Mouse (Mus musculus): Measurements from ENCODE around the gene Kat7. TPM values are rescaled to one million over a fixed set of nuclear protein-coding genes. Genes with fewer than 3 reads are reported as not detected.
A peak's percentile ranks its signal among the peaks of the same experiment; 100 is the strongest.

Gene Kat7
- polyA plus RNA-seq, 1 experiment from 2014 or later: 57.9 TPM

DNA sequence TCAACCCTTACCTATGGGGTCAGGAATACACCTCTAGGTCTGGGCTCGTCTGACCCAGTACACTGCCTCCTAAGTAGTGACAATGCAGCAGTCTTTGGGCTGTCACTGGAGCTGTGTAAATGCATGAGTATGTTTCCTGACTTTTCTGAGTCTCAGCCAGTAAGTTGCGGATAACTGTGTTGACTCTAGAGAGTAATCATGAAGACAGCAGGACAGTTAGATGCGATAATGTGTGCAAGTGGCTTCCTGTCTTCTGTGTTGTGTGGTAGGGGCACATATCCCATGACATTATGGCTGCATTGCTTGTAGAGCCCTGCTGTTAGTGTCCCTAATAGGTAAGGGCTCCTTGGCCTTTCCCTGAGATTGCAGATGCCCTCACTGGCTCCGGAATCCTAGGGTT lies 15.8 kb upstream of the Kat7 start:
- WGBS: 83% methylated on average over 4 of the region's 4 CpGs
- H3K4me1 ChIP-seq (ENCODE audit: control insufficient read depth, insufficient read depth, low read length): no peaks in the 10 kb centered on the region
- no peaks in the 10 kb centered on the region for H3K27me3 ChIP-seq (replicated peaks; ENCODE audit: control insufficient read depth, insufficient read depth, low read length)
- no peaks in the 10 kb centered on the region for H3K9me3 ChIP-seq (ENCODE audit: control insufficient read depth, low read length)
- H3K4me3 ChIP-seq (ENCODE audit: low read depth, low read length): no peak overlapping the region
- ATAC-seq (ENCODE audit: low read depth): no peak
- no peak overlapping the region for H3K9ac ChIP-seq (ENCODE audit: low read depth, low read length)
- no peak overlapping the region for H3K4me2 ChIP-seq (ENCODE audit: low read depth, low read length)
- H3K36me3 ChIP-seq (ENCODE audit: control insufficient read depth, insufficient read depth, low read length): no peaks in the 10 kb centered on the region
- H3K27ac ChIP-seq (replicated peaks; ENCODE audit: low read depth, low read length): no peak overlapping the region
- no peak for DNase-seq (ENCODE audit: low spot score)

DNA sequence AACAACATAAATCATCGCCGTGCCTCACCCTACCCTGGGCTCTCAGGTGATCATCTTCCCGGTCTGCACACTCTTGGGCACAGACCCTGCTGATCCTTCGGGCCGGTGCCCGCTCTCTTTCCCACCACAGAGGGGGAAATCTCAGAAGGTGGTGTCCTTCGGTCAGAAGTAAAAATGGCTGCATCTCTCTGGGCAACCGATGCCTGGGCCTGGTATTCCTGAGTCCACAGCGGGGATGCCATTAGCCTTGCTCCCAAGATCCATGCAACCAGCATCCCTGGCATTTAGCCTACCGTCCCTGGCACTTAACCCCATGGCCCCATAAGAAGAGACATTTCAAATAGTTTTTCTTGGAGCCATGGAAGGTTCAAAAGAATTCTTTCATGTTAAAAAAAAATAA lies 14.1 kb upstream of the Kat7 start:
- Histone ChIP-seq H3K4me3 (ENCODE audit: low read depth, low read length) (no peak overlapping the region), H3K4me2 (ENCODE audit: low read depth, low read length) (no peak overlapping the region), H3K27me3 (replicated peaks; ENCODE audit: control insufficient read depth, insufficient read depth, low read length) (no peaks in the 10 kb centered on the region), H3K27ac (replicated peaks; ENCODE audit: low read depth, low read length) (no peak overlapping the region), H3K9me3 (ENCODE audit: control insufficient read depth, low read length) (no peaks in the 10 kb centered on the region), H3K4me1 (ENCODE audit: control insufficient read depth, insufficient read depth, low read length) (no peaks in the 10 kb centered on the region), H3K36me3 (ENCODE audit: control insufficient read depth, insufficient read depth, low read length) (no peaks in the 10 kb centered on the region), H3K9ac (ENCODE audit: low read depth, low read length) (no peak overlapping the region)
- no peak for DNase-seq (ENCODE audit: low spot score)
- ATAC-seq (ENCODE audit: low read depth): no peak
- WGBS: 89% methylated on average over 10 of the region's 10 CpGs

DNA sequence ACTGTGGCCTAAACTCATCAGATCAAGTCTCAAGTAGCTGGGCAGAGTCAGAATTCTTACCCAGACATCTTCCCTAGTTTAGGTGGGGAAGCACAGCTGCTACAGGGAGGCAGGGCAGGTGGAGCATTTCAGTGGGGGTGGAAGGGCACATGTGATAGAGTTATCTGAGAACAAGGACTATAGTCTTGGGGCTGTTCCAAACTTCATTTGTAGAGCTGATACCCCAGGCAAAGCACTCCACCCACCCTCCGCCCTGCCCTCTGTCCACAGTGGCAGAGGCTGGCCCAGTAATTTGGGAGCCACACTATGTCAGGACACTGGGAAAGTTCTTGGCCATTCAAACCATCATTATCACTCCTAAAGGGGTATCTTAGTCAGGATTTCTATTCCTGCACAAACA lies 10.0 kb upstream of the Kat7 start:
- H3K9ac ChIP-seq (ENCODE audit: low read depth, low read length): no peak overlapping the region
- no peaks in the 10 kb centered on the region for H3K9me3 ChIP-seq (ENCODE audit: control insufficient read depth, low read length)
- no peaks in the 10 kb centered on the region for H3K27me3 ChIP-seq (replicated peaks; ENCODE audit: control insufficient read depth, insufficient read depth, low read length)
- H3K27ac ChIP-seq (replicated peaks; ENCODE audit: low read depth, low read length): no peak overlapping the region
- no peak for ATAC-seq (ENCODE audit: low read depth)
- H3K4me2 ChIP-seq (ENCODE audit: low read depth, low read length): no peak overlapping the region
- no peaks in the 10 kb centered on the region for H3K36me3 ChIP-seq (ENCODE audit: control insufficient read depth, insufficient read depth, low read length)
- 94% methylated on average over 1 of the region's 1 CpGs for WGBS
- no peak for DNase-seq (ENCODE audit: low spot score)
- H3K4me1 ChIP-seq (ENCODE audit: control insufficient read depth, insufficient read depth, low read length): no peaks in the 10 kb centered on the region
- H3K4me3 ChIP-seq (ENCODE audit: low read depth, low read length): no peak overlapping the region

DNA sequence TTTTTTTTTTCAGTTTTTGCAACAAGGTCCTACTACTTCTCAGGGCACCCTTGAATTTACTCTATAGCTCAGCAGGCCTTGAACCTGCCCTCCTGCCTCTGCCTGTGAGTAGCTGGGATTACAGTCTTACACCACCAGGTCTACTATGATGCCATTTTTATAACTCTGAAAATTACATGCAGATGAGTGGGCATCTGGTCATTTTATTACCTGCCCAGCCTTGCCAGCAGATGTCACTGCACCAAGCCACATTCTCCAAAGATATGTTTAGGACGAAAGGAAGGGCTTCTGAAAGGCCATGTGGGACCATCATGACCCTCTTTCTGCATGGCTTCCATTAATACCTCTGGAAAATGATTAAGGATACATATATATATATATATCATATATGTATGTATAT lies 9.5 kb upstream of the Kat7 start:
- ATAC-seq (ENCODE audit: low read depth) (no peak), DNase-seq (ENCODE audit: low spot score) (no peak)
- Histone ChIP-seq H3K4me3 (ENCODE audit: low read depth, low read length) (no peak overlapping the region), H3K4me1 (ENCODE audit: control insufficient read depth, insufficient read depth, low read length) (no peaks in the 10 kb centered on the region), H3K27me3 (replicated peaks; ENCODE audit: control insufficient read depth, insufficient read depth, low read length) (no peaks in the 10 kb centered on the region), H3K27ac (replicated peaks; ENCODE audit: low read depth, low read length) (no peak overlapping the region), H3K4me2 (ENCODE audit: low read depth, low read length) (no peak overlapping the region), H3K9ac (ENCODE audit: low read depth, low read length) (no peak overlapping the region), H3K36me3 (ENCODE audit: control insufficient read depth, insufficient read depth, low read length) (no peaks in the 10 kb centered on the region), H3K9me3 (ENCODE audit: control insufficient read depth, low read length) (no peaks in the 10 kb centered on the region)
- WGBS: 60% methylated on average over 1 of the region's 1 CpGs

DNA sequence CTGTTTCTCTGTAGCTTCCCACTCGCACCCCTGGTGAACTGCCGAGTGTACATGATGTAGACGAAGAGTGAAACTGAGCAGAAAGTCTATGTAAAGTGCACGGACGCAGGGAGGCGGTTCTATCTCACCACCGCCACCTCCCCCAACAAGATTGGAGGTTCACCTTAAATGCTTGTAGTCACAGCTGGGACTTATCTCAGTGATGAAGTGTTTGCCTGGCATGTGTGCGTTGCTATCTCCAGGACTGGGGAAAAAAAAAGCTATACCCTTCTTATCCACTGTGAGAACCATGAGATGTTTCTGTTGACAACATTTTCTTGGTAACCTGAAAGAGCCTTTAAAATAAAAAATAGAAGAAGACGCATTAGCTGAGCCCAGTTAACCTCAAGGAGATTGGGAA lies 8.1 kb upstream of the Kat7 start:
- no peak overlapping the region for H3K27ac ChIP-seq (replicated peaks; ENCODE audit: low read depth, low read length)
- WGBS: 79% methylated on average over 9 of the region's 9 CpGs
- H3K4me3 ChIP-seq (ENCODE audit: low read depth, low read length): no peak overlapping the region
- no peak overlapping the region for H3K4me2 ChIP-seq (ENCODE audit: low read depth, low read length)
- H3K4me1 ChIP-seq (ENCODE audit: control insufficient read depth, insufficient read depth, low read length): no peaks in the 10 kb centered on the region
- no peak for DNase-seq (ENCODE audit: low spot score)
- H3K9ac ChIP-seq (ENCODE audit: low read depth, low read length): no peak overlapping the region
- ATAC-seq (ENCODE audit: low read depth): no peak
- no peaks in the 10 kb centered on the region for H3K27me3 ChIP-seq (replicated peaks; ENCODE audit: control insufficient read depth, insufficient read depth, low read length)
- H3K9me3 ChIP-seq (ENCODE audit: control insufficient read depth, low read length): no peaks in the 10 kb centered on the region
- no peaks in the 10 kb centered on the region for H3K36me3 ChIP-seq (ENCODE audit: control insufficient read depth, insufficient read depth, low read length)

DNA sequence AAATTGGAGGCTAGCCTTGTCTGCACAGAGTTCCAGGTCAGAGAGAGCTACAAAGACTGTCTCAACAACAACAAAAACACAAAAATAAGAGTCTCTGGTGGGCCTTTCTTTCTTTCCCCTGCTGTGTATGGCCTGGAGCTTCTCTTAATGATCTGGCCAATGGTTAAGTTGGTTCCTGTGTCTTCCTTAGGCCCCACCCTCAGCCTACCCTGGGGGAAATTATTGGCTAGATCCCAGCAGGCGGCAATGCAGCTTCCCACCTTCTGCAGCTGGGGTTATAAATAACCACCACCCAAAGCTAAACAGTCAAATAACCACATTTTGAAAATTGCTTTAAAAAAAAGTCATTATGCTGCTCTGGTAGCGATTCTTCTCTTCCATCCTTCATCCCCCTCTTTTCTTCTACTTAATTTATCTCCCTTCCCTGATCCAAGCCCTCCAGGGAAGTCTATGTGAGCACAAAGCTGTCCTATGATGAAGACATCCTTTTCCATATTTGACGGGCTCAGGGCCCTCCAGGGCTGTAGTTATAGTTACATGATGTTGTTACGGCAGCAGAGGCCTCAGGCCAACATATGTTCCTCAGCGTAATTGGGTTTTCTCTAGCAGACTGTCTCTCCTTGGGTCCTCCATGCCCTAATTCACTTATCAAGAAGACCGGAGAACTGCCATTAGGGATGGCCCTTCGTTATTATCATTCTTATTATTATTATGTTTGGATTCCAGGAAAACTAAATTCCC lies 5.3 kb upstream of the Kat7 start:
- no peaks in the 10 kb centered on the region for H3K9me3 ChIP-seq (ENCODE audit: control insufficient read depth, low read length)
- H3K4me3 ChIP-seq (ENCODE audit: low read depth, low read length): no peak overlapping the region
- H3K4me1 ChIP-seq (ENCODE audit: control insufficient read depth, insufficient read depth, low read length): peaks cover 10% of the 10 kb centered on the region
- WGBS: 67% methylated on average over 7 of the region's 7 CpGs
- H3K27ac ChIP-seq (replicated peaks; ENCODE audit: low read depth, low read length): no peak overlapping the region
- H3K36me3 ChIP-seq (ENCODE audit: control insufficient read depth, insufficient read depth, low read length): no peaks in the 10 kb centered on the region
- H3K4me2 ChIP-seq (ENCODE audit: low read depth, low read length): no peak overlapping the region
- no peak overlapping the region for H3K9ac ChIP-seq (ENCODE audit: low read depth, low read length)
- DNase-seq (ENCODE audit: low spot score) (no peak), ATAC-seq (ENCODE audit: low read depth) (no peak; the same call in 1 of the 2 replicates)
- no peaks in the 10 kb centered on the region for H3K27me3 ChIP-seq (replicated peaks; ENCODE audit: control insufficient read depth, insufficient read depth, low read length)

DNA sequence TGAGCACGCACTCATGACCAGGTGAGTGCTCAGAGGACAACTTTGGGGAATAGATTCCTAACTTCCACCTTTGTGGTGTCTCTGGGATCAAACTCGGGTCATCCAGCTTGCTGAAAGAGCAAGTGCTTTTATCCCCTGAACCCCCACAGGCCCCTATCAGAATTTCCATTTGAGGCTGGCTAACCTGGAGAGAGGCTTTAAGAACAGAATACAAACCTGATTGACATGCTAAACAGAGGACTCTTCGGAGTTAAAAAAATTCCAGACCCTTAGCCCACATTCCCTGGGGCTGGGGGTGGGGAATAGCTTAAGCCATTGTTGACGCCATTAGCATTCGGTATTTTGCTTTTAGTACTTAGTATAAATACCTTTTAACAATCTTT lies 1.4 kb upstream of the Kat7 start:
- Histone ChIP-seq H3K27me3 (replicated peaks; ENCODE audit: control insufficient read depth, insufficient read depth, low read length) (no peaks in the 10 kb centered on the region), H3K9ac (ENCODE audit: low read depth, low read length) (no peak overlapping the region), H3K27ac (replicated peaks; ENCODE audit: low read depth, low read length) (peak overlapping the region; percentile 86; the same call in 1 of the 2 replicates), H3K4me1 (ENCODE audit: control insufficient read depth, insufficient read depth, low read length) (peaks cover 18% of the 10 kb centered on the region), H3K9me3 (ENCODE audit: control insufficient read depth, low read length) (no peaks in the 10 kb centered on the region), H3K4me2 (ENCODE audit: low read depth, low read length) (peak overlapping the region; percentile 71), H3K4me3 (ENCODE audit: low read depth, low read length) (peak overlapping the region; percentile 80; the same call in 1 of the 2 replicates), H3K36me3 (ENCODE audit: control insufficient read depth, insufficient read depth, low read length) (no peaks in the 10 kb centered on the region)
- no peak for ATAC-seq (ENCODE audit: low read depth)
- DNase-seq (ENCODE audit: low spot score): no peak
- 22% methylated on average over 5 of the region's 5 CpGs for WGBS

DNA sequence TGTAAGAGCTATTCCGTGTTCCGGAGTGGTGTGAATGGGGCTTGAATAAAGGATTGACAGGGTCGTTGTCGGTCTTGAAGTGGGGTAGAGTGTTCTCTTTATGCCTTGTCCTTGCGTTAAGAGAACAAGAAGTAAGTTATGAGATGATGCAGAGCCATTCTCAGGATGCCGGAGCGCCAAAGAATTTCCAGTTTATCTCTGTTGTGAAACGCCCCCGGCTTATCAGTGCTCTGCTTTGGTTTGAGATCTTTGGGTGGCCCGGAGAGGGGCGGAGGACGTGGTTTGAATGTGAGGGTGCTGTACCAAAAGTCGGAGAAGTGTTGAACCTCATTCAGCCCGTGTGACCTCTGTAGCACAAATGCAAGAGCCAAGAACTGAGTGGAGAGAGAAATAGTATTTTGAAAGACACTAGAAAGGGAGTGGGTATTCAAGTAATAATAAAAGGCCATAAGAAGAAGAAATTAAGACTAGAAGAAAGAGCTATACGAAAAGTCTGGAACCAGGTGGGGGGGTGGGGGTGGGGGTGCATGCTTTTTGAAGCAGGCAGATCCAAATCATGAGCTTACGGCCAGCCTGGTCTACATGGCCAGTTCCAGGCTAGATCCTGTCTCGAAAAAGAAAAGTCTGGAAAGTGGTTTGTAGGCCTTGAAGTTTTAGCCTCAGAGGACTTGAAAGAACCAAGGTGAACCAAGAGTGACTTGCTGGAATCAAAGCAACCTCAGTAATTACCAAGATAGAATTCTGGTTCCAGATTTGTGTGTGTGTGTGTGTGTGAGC lies 790 bp upstream of the Kat7 start:
- Histone ChIP-seq H3K4me3 (ENCODE audit: low read depth, low read length) (peak overlapping the region; percentile 80), H3K9me3 (ENCODE audit: control insufficient read depth, low read length) (no peaks in the 10 kb centered on the region), H3K27ac (replicated peaks; ENCODE audit: low read depth, low read length) (peak overlapping the region; percentile 86), H3K9ac (ENCODE audit: low read depth, low read length) (peak overlapping the region; percentile 72), H3K36me3 (ENCODE audit: control insufficient read depth, insufficient read depth, low read length) (peaks cover 6% of the 10 kb centered on the region; the same call in 1 of the 2 replicates), H3K4me1 (ENCODE audit: control insufficient read depth, insufficient read depth, low read length) (peaks cover 18% of the 10 kb centered on the region), H3K27me3 (replicated peaks; ENCODE audit: control insufficient read depth, insufficient read depth, low read length) (no peaks in the 10 kb centered on the region), H3K4me2 (ENCODE audit: low read depth, low read length) (peak overlapping the region; percentile 71)
- ATAC-seq (ENCODE audit: low read depth) (no peak), DNase-seq (ENCODE audit: low spot score) (no peak)
- 4% methylated on average over 17 of the region's 17 CpGs for WGBS
